Mouse (Mus musculus) MEL (cell line): Measurements from ENCODE around the gene Syt7. TPM values are rescaled to one million over a fixed set of nuclear protein-coding genes. Genes with fewer than 3 reads are reported as not detected.

Experiments used
- DNase-seq: peaks from one replicate; pipeline ENCODE4 v3.0.0; 2011; ENCODE audit warnings: low read depth, low spot score
- H3K27ac ChIP-seq: 2 replicates; pipeline ENCODE4 v1.5.1; 2012; ENCODE audit warnings: low read depth, mild to moderate bottlenecking, control low read depth, low read length, moderate library complexity; ENCODE audit not compliant: control insufficient read depth
- H3K27me3 ChIP-seq, 2 experiments: fragments of 150-350 bp in 1 of 2; sonication (generic) in 1 of 2; 2 replicates each; pipeline ENCODE4 v1.6.1; 2012; ENCODE audit warnings: low read length in 2 of 2, mild to moderate bottlenecking in 2 of 2, improper control_type of control experiment in 1 of 2, moderate library complexity in 1 of 2; ENCODE audit not compliant: insufficient read depth in 2 of 2, control insufficient read depth in 1 of 2
- H3K36me3 ChIP-seq, 2 experiments: 2 replicates each; pipeline ENCODE4 v1.6.1; 2012 to 2014; ENCODE audit warnings: low read length in 2 of 2, improper control_type of control experiment in 1 of 2, inconsistent platforms in 1 of 2, mild to moderate bottlenecking in 1 of 2; ENCODE audit not compliant: insufficient read depth in 2 of 2, control insufficient read depth in 1 of 2
- H3K4me1 ChIP-seq, 2 experiments: fragments of 150-350 bp in 1 of 2; sonication (generic) in 1 of 2; 2 replicates each; pipeline ENCODE4 v1.6.1; 2012; ENCODE audit warnings: low read length in 2 of 2, improper control_type of control experiment in 1 of 2, mild to moderate bottlenecking in 1 of 2; ENCODE audit not compliant: insufficient read depth in 2 of 2, control insufficient read depth in 1 of 2
- H3K4me3 ChIP-seq, 2 experiments: fragments of 150-350 bp in 1 of 2; sonication (generic) in 1 of 2; 2 replicates each; pipeline ENCODE4 v1.5.1; 2012; ENCODE audit warnings: low read depth in 2 of 2, low read length in 2 of 2, mild to moderate bottlenecking in 2 of 2, moderate library complexity in 2 of 2, control low read depth in 1 of 2, improper control_type of control experiment in 1 of 2; ENCODE audit not compliant: control insufficient read depth in 1 of 2, insufficient read depth in 1 of 2
- H3K79me2 ChIP-seq: 2 replicates; pipeline ENCODE4 v1.6.1; 2012; ENCODE audit warnings: mild to moderate bottlenecking, low read length, moderate library complexity; ENCODE audit not compliant: control insufficient read depth, poor library complexity, insufficient read depth
- H3K9ac ChIP-seq: 2 replicates; pipeline ENCODE4 v1.6.1; 2012; ENCODE audit warnings: low read depth, mild to moderate bottlenecking, control low read depth, low read length, moderate library complexity; ENCODE audit not compliant: control insufficient read depth, poor library complexity, severe bottlenecking
- H3K9me3 ChIP-seq: fragments of 150-350 bp; sonication (generic); replicated peaks from 2 replicates; pipeline ENCODE4 v1.6.1; 2012; ENCODE audit warnings: mild to moderate bottlenecking, low read length, improper control_type of control experiment, moderate library complexity; ENCODE audit not compliant: insufficient read depth
- BHLHE40 ChIP-seq: IDR thresholded peaks from 2 replicates; pipeline ENCODE4 v1.6.1; 2012; ENCODE audit warnings: low read depth, mild to moderate bottlenecking, inconsistent platforms, low read length, improper control_type of control experiment, borderline replicate concordance
- E2F4 ChIP-seq: IDR thresholded peaks from 2 replicates; pipeline ENCODE4 v1.6.1; 2011; ENCODE audit warnings: low read depth, low read length, improper control_type of control experiment, borderline replicate concordance
- EP300 ChIP-seq, 2 experiments: IDR thresholded peaks; 2 replicates each; pipeline ENCODE4 v1.6.1; 2011; ENCODE audit warnings: improper control_type of control experiment in 2 of 2, low read length in 2 of 2, low read depth in 1 of 2, mild to moderate bottlenecking in 1 of 2
- ETS1 ChIP-seq: IDR thresholded peaks from 2 replicates; pipeline ENCODE4 v1.6.1; 2012; ENCODE audit warnings: low read depth, mild to moderate bottlenecking, inconsistent platforms, low read length, improper control_type of control experiment, moderate library complexity
- MAX ChIP-seq: IDR thresholded peaks from 2 replicates; pipeline ENCODE4 v1.6.1; 2011; ENCODE audit warnings: low read length, improper control_type of control experiment
- MAZ ChIP-seq: IDR thresholded peaks from 2 replicates; pipeline ENCODE4 v1.6.1; 2012; ENCODE audit warnings: low read depth, mild to moderate bottlenecking, inconsistent platforms, low read length, improper control_type of control experiment
- MEF2A ChIP-seq: IDR thresholded peaks from 2 replicates; pipeline ENCODE4 v1.6.1; 2014; ENCODE audit warnings: low read depth, mild to moderate bottlenecking, inconsistent platforms, low read length, improper control_type of control experiment; ENCODE audit not compliant: poor library complexity, insufficient replicate concordance, severe bottlenecking; ENCODE audit errors: extremely low read depth
- MXI1 ChIP-seq: IDR thresholded peaks from 2 replicates; pipeline ENCODE4 v1.6.1; 2011; ENCODE audit warnings: mild to moderate bottlenecking, low read depth, low read length, improper control_type of control experiment
- MYC ChIP-seq: IDR thresholded peaks from 2 replicates; pipeline ENCODE4 v1.6.1; 2011; ENCODE audit warnings: low read depth, mild to moderate bottlenecking, low read length, improper control_type of control experiment, moderate library complexity
- NELFE ChIP-seq: IDR thresholded peaks from 2 replicates; pipeline ENCODE4 v1.6.1; 2011; ENCODE audit warnings: low read depth, low read length, improper control_type of control experiment
- POLR2A ChIP-seq, 2 experiments: IDR thresholded peaks; 2 replicates each; pipeline ENCODE4 v1.6.1; 2011 to 2012; ENCODE audit warnings: low read length in 2 of 2, mild to moderate bottlenecking in 2 of 2, control low read depth in 1 of 2, improper control_type of control experiment in 1 of 2, low read depth in 1 of 2, moderate library complexity in 1 of 2; ENCODE audit not compliant: control insufficient read depth in 1 of 2, insufficient read depth in 1 of 2, poor library complexity in 1 of 2
- POLR2AphosphoS2 ChIP-seq: IDR thresholded peaks from 2 replicates; pipeline ENCODE4 v1.6.1; 2011; ENCODE audit warnings: low read length, improper control_type of control experiment
- RCOR1 ChIP-seq: IDR thresholded peaks from 2 replicates; pipeline ENCODE4 v1.6.1; 2012; ENCODE audit warnings: low read depth, mild to moderate bottlenecking, inconsistent platforms, low read length, improper control_type of control experiment
- SMC3 ChIP-seq: IDR thresholded peaks from 2 replicates; pipeline ENCODE4 v1.6.1; 2011; ENCODE audit warnings: low read depth, low read length, improper control_type of control experiment
- TAL1 ChIP-seq: IDR thresholded peaks from 2 replicates; pipeline ENCODE4 v1.6.1; 2012; ENCODE audit warnings: mild to moderate bottlenecking, inconsistent platforms, low read length, moderate library complexity, mixed read lengths
- TBP ChIP-seq: IDR thresholded peaks from 2 replicates; pipeline ENCODE4 v1.8.0; 2011; ENCODE audit warnings: low read depth, low read length, improper control_type of control experiment
- TCF12 ChIP-seq: IDR thresholded peaks from 2 replicates; pipeline ENCODE4 v1.6.1; 2014; ENCODE audit warnings: low read depth, mild to moderate bottlenecking, inconsistent platforms, low read length, improper control_type of control experiment, moderate library complexity
- USF2 ChIP-seq, 2 experiments: IDR thresholded peaks; 2 replicates each; pipeline ENCODE4 v1.6.1; 2011 to 2012; ENCODE audit warnings: improper control_type of control experiment in 2 of 2, low read length in 2 of 2, borderline replicate concordance in 1 of 2, inconsistent platforms in 1 of 2, low read depth in 1 of 2, mild to moderate bottlenecking in 1 of 2; ENCODE audit not compliant: insufficient read depth in 1 of 2
- ZC3H11A ChIP-seq: IDR thresholded peaks from 2 replicates; pipeline ENCODE4 v1.6.1; 2012; ENCODE audit warnings: low read depth, mild to moderate bottlenecking, inconsistent platforms, low read length, improper control_type of control experiment
- ZKSCAN1 ChIP-seq: IDR thresholded peaks from 2 replicates; pipeline ENCODE4 v1.6.1; 2012; ENCODE audit warnings: low read depth, mild to moderate bottlenecking, inconsistent platforms, low read length, improper control_type of control experiment, moderate library complexity
- ZNF384 ChIP-seq: IDR thresholded peaks from 2 replicates; pipeline ENCODE4 v1.6.1; 2012; ENCODE audit warnings: low read depth, mild to moderate bottlenecking, inconsistent platforms, low read length, improper control_type of control experiment
- polyA plus RNA-seq, 2 experiments: library from polyadenylated mRNA; stranded (reverse) in 1 of 2; unstranded in 1 of 2; fragments of >175 nt in 1 of 2; fragments of >200 nt in 1 of 2; gene quantifications; 2 replicates each; pipeline versions ENCODE4 v1.2.1 to v1.2.4; 2012; ENCODE audit warnings: low replicate concordance in 2 of 2, low read depth in 1 of 2; ENCODE audit not compliant: insufficient read length in 2 of 2, insufficient read depth in 1 of 2, missing spikeins in 1 of 2
- total RNA-seq: library from RNA; depleted of rRNA; stranded (reverse); fragments of 300-350 nt; gene quantifications from 2 replicates; pipeline ENCODE4 v1.2.3, GENCODE M21; 2012

The Syt7 gene
- total and polyA plus RNA-seq, 3 experiments: not detected

DNA sequence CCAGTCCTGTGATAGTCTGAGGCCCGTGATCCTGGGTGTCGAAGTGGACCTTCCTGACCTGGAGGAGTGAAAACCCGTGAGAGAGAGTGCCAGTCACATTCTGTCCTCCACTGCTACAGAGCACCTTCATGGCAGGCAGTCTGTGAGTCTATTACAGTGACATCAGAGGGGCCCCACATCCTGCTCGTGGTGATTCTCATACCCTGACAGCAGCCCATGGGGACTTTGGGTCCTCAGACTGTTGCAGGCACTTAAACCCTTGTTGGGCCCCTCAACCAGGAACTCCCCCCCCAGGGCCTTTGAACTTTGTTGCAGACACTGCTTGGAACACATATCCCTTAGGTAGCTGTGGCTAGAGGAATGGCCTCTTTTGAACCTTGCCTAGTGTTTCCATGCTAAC is 90.7 kb downstream of the Syt7 start:
- H3K4me3 ChIP-seq: no peak overlapping the region
- no peak for TF ChIP-seq ETS1
- no peak for TF ChIP-seq POLR2A (IDR thresholded peaks at IDR 0.05; ENCODE audit: control insufficient read depth in 1 of 2, insufficient read depth in 1 of 2, low read depth in 1 of 2, low read length in 2 of 2, poor library complexity in 1 of 2)
- TF ChIP-seq SMC3: no peak
- no peak for TF ChIP-seq MYC
- TF ChIP-seq E2F4: no peak
- no peak for TF ChIP-seq MEF2A
- no peak for TF ChIP-seq ZC3H11A
- no peak for DNase-seq
- no peak overlapping the region for H3K9ac ChIP-seq
- no peaks in the 10 kb centered on the region for H3K9me3 ChIP-seq
- no peaks in the 10 kb centered on the region for H3K36me3 ChIP-seq
- peaks cover 0 to 2% of the 10 kb centered on the region in 2 experiments; a peak in 2 of 4 replicates for H3K27me3 ChIP-seq
- no peak overlapping the region for H3K27ac ChIP-seq
- H3K4me1 ChIP-seq: no peaks in the 10 kb centered on the region
- no peaks in the 10 kb centered on the region for H3K79me2 ChIP-seq

DNA sequence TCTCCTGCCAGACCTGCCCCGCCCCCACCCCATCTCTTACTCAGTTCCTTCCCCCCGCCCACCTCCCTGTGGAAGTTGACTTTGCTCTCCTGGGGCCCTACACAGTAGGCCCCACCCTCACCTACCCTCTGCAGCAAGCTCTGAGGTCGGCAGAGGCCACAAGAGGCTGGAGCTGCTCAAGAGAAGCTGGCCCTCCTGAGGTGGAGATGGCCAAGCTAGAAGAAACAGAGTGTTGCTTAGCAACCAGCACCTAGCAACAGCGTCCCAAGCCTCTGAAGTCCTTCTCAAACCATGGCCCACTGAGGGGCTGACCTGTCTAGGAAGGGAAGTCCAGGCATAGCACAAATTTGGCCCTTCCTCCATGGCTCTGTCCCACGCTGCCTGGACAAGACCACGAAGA is 93.8 kb downstream of the Syt7 start, which contains the start of gene Ppp1r32:
Gene Ppp1r32, minus strand, starts transcription at position 226 of the 400 bp plus-strand sequence.
- Histone ChIP-seq H3K27me3 (no peaks in the 10 kb centered on the region; a peak in 1 of 4 replicates), H3K79me2 (no peaks in the 10 kb centered on the region), H3K4me3 (no peak within 1 kb of the TSS), H3K27ac (no peak within 1 kb of the TSS), H3K9me3 (no peaks in the 10 kb centered on the region), H3K9ac (no peak within 1 kb of the TSS), H3K4me1 (no peaks in the 10 kb centered on the region), H3K36me3 (no peaks in the 10 kb centered on the region)
- DNase-seq: no peak
- TF ChIP-seq RCOR1 (no peak), MAX (no peak), USF2 (IDR thresholded peaks at IDR 0.05; ENCODE audit: borderline replicate concordance in 1 of 2, insufficient read depth in 1 of 2, low read depth in 1 of 2, low read length in 2 of 2) (no peak), SMC3 (no peak), TAL1 (no peak), ZC3H11A (no peak), ZKSCAN1 (no peak), TBP (no peak), POLR2AphosphoS2 (no peak), BHLHE40 (no peak), TCF12 (no peak), ZNF384 (no peak), MAZ (no peak), ETS1 (no peak), MXI1 (no peak), EP300 (IDR thresholded peaks at IDR 0.05; ENCODE audit: low read depth in 1 of 2, low read length in 2 of 2) (no peak), MEF2A (no peak), NELFE (no peak)
